ENCODE assay signal across 14 mouse cellular contexts in the genomic region with DNA sequence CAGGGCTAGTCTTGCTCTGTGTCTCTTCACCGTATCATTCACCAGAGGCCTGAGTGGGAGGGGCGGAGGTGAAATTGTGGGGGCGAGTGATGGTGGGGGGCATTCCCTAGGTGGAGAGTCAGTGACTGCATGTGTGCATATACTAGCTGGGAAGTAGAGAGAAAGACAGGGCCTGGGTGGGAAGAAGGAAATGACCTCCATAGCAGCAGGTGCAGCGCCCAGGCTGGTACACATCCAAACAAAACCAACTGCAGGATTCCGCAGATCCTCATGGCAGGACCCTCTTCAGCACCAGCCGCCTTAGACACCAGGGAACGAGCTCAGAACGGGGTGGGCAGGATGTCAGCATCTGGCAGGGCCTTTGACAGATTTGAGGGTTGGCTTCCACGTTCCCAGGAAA.
"Had no signal": no experiment of that assay in that cellular context is flagged by ENCODE, and none has a peak within 500 bp of the region (broad histone marks: within the 10 kb centered on the region; RNA-seq: fewer than 3 reads in every experiment).

No protein-coding gene starts in this region.

- ATAC-seq: lung, postnatal 0 days had no signal

- H3K36me3 ChIP-seq: stomach, embryonic 15.5 days had no signal

- H3K9me3 ChIP-seq: limb, embryonic 10.5 days; liver, embryonic 15.5 days; neural tube, embryonic 13.5 days; stomach, embryonic 15.5 days had no signal

- H3K4me2 ChIP-seq: liver, embryonic 11.5 days; liver, embryonic 15.5 days; neural tube, embryonic 13.5 days; stomach, embryonic 15.5 days had no signal

- DNase-seq: kidney, adult 18-20 months; kidney, postnatal 25 days; lung, adult 2 months; lung, postnatal 36 days; right cerebral cortex, postnatal 14 days; thymus, adult 2 months; thymus, postnatal 25 days had no signal

- H3K27me3 ChIP-seq: liver, embryonic 15.5 days; stomach, embryonic 15.5 days had no signal

- H3K27ac ChIP-seq: left cerebral cortex, adult 2 months; limb, embryonic 10.5 days; liver, embryonic 15.5 days; neural tube, embryonic 13.5 days; stomach, embryonic 15.5 days had no signal

- H3K9ac ChIP-seq: liver, embryonic 15.5 days; neural tube, embryonic 13.5 days; stomach, embryonic 15.5 days had no signal

- H3K4me3 ChIP-seq: left cerebral cortex, adult 2 months; limb, embryonic 10.5 days; liver, embryonic 15.5 days; neural tube, embryonic 13.5 days; stomach, embryonic 15.5 days had no signal
